12 mouse cellular contexts compared by ENCODE assay signal in the genomic region with DNA sequence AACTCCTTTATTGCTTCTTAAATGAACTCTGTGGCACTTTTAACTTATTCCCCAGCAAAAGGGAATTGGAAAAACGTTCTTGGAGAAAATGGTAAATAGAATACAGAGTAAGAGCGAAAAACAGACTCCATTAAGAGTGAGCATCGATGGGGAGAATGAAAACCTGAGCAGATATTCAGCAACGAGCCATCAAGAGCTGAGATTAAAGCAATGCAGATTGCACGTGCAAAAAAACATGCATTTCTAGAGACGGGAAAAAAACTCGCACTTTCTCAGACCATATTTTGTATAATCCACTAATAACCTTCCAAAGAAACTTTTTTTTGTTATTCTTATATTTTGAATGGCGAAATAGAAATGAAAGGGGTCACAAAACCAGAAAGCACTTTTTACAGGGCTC.
DNase-seq lines count a peak whose midpoint lies in the region; ATAC-seq and TF ChIP-seq lines count a peak whose summit lies in the region.
"Had no signal": no experiment of that assay in that cellular context is flagged by ENCODE, and none has a peak within 500 bp of the region (broad histone marks: within the 10 kb centered on the region; RNA-seq: fewer than 3 reads in every experiment).

No protein-coding gene starts in this region.

- no peak for DNase-seq in heart, postnatal 0 days (ENCODE audit: low spot score)
- DNase-seq in heart, postnatal 25 days (ENCODE audit: low spot score) = no peak
- DNase-seq in lung, postnatal 4 days = no peak
- DNase-seq in embryonic facial prominence, embryonic 14.5 days (ENCODE audit: low spot score) = no peak
- no peak for DNase-seq in limb, embryonic 14.5 days (ENCODE audit: low spot score)
- no peak for DNase-seq in layer of hippocampus, adult 9-10 months (ENCODE audit: low spot score)
- DNase-seq: cerebellum, adult 8-10 months; liver, embryonic 13.5 days had no signal

- TF ChIP-seq EP300 in heart, postnatal 0 days (IDR thresholded peaks at IDR 0.05; ENCODE audit: low read depth) = no peak

- TF ChIP-seq CTCF in heart, postnatal 0 days (IDR thresholded peaks at IDR 0.05; ENCODE audit: low read depth) = no peak

- no peaks in the 10 kb centered on the region for H3K4me1 ChIP-seq in heart, postnatal 0 days (ENCODE audit: control insufficient read depth, insufficient read depth)
- H3K4me1 ChIP-seq in lung, embryonic 16.5 days (replicated peaks; ENCODE audit: control insufficient read depth, insufficient read depth, low read length) = peaks cover 15% of the 10 kb centered on the region
- H3K4me1 ChIP-seq in embryonic facial prominence, embryonic 14.5 days (ENCODE audit: control insufficient read depth, insufficient read depth, low read length) = peaks cover 11% of the 10 kb centered on the region; the same call in 1 of the 2 replicates
- H3K4me1 ChIP-seq in limb, embryonic 14.5 days (ENCODE audit: control insufficient read depth, insufficient read depth, low read length) = peaks cover 11% of the 10 kb centered on the region
- H3K4me1 ChIP-seq: forebrain, embryonic 12.5 days; hindbrain, embryonic 15.5 days; liver, embryonic 13.5 days had no signal

- H3K9me3 ChIP-seq in heart, postnatal 0 days (replicated peaks; ENCODE audit: control insufficient read depth, low read length) = no peaks in the 10 kb centered on the region
- H3K9me3 ChIP-seq in lung, embryonic 16.5 days (ENCODE audit: control insufficient read depth, low read length) = no peaks in the 10 kb centered on the region
- H3K9me3 ChIP-seq in embryonic facial prominence, embryonic 14.5 days (ENCODE audit: control insufficient read depth, low read length) = no peaks in the 10 kb centered on the region
- no peaks in the 10 kb centered on the region for H3K9me3 ChIP-seq in limb, embryonic 14.5 days (ENCODE audit: control insufficient read depth, low read length)
- H3K9me3 ChIP-seq: forebrain, embryonic 12.5 days; hindbrain, embryonic 15.5 days; liver, embryonic 13.5 days had no signal

- ATAC-seq in heart, postnatal 0 days (ENCODE audit: insufficient read depth, low read depth) = no peak
- no peak for ATAC-seq in lung, embryonic 16.5 days (ENCODE audit: low read depth)
- no peak for ATAC-seq in embryonic facial prominence, embryonic 14.5 days (ENCODE audit: low read depth)
- ATAC-seq in limb, embryonic 14.5 days (ENCODE audit: low FRiP score, low read depth) = no peak

- peak overlapping the region; percentile 12; the same call in 1 of the 2 replicates for H3K4me3 ChIP-seq in heart, postnatal 0 days (ENCODE audit: low read depth, low read length)
- no peak overlapping the region for H3K4me3 ChIP-seq in lung, embryonic 16.5 days (ENCODE audit: low read length)
- peak overlapping the region; percentile 29 for H3K4me3 ChIP-seq in embryonic facial prominence, embryonic 14.5 days (ENCODE audit: low read depth, low read length)
- H3K4me3 ChIP-seq in limb, embryonic 14.5 days (replicated peaks; ENCODE audit: low read length) = no peak overlapping the region
- H3K4me3 ChIP-seq: forebrain, embryonic 12.5 days; hindbrain, embryonic 15.5 days; liver, embryonic 13.5 days had no signal

- peak overlapping the region; percentile 46; the same call in 1 of the 2 replicates for H3K27ac ChIP-seq in heart, postnatal 0 days (ENCODE audit: low read depth)
- H3K27ac ChIP-seq in lung, embryonic 16.5 days (ENCODE audit: low read length) = no peak overlapping the region
- peak overlapping the region; percentile 0; the same call in 1 of the 2 replicates for H3K27ac ChIP-seq in embryonic facial prominence, embryonic 14.5 days (replicated peaks; ENCODE audit: low read depth, low read length)
- 0 out of 2 replicates have a peak overlapping the region, but pooled peaks have one; percentile 48 for H3K27ac ChIP-seq in limb, embryonic 14.5 days (replicated peaks; ENCODE audit: low read depth, low read length)
- H3K27ac ChIP-seq: forebrain, embryonic 12.5 days; hindbrain, embryonic 15.5 days; liver, embryonic 13.5 days had no signal

- intact Hi-C loops in heart, postnatal 25 days (cut with DNase I) = loop anchor here (5.0 kb wide), 1 partner anchor 228 kb away; a partner anchor contains a TSS

- no peak for TF ChIP-seq POLR2A in limb, embryonic 14.5 days (IDR thresholded peaks at IDR 0.05; ENCODE audit: borderline replicate concordance, extremely low read depth, insufficient read depth, insufficient read length)

- H3K9ac ChIP-seq in heart, postnatal 0 days (replicated peaks; ENCODE audit: low read depth, low read length) = no peak overlapping the region
- no peak overlapping the region for H3K9ac ChIP-seq in lung, embryonic 16.5 days (ENCODE audit: low read length)
- H3K9ac ChIP-seq in embryonic facial prominence, embryonic 14.5 days (ENCODE audit: low read depth, low read length) = peak overlapping the region; percentile 52; the same call in 1 of the 2 replicates
- H3K9ac ChIP-seq in limb, embryonic 14.5 days (ENCODE audit: low read depth, low read length, severe bottlenecking) = no peak overlapping the region
- H3K9ac ChIP-seq: forebrain, embryonic 12.5 days; hindbrain, embryonic 15.5 days; liver, embryonic 13.5 days had no signal

- H3K36me3 ChIP-seq in heart, postnatal 0 days (replicated peaks; ENCODE audit: control insufficient read depth, insufficient read depth, low read length) = no peaks in the 10 kb centered on the region
- H3K36me3 ChIP-seq in lung, embryonic 16.5 days (ENCODE audit: control insufficient read depth, insufficient read depth, low read length) = no peaks in the 10 kb centered on the region
- no peaks in the 10 kb centered on the region for H3K36me3 ChIP-seq in embryonic facial prominence, embryonic 14.5 days (ENCODE audit: control insufficient read depth, insufficient read depth, low read length)
- no peaks in the 10 kb centered on the region for H3K36me3 ChIP-seq in limb, embryonic 14.5 days (ENCODE audit: control insufficient read depth, insufficient read depth, low read length)
- H3K36me3 ChIP-seq: forebrain, embryonic 12.5 days; hindbrain, embryonic 15.5 days; liver, embryonic 13.5 days had no signal

- H3K27me3 ChIP-seq in heart, postnatal 0 days (ENCODE audit: control insufficient read depth, insufficient read depth, low read length) = no peaks in the 10 kb centered on the region
- no peaks in the 10 kb centered on the region for H3K27me3 ChIP-seq in lung, embryonic 16.5 days (ENCODE audit: control insufficient read depth, insufficient read depth, low read depth, low read length)
- no peaks in the 10 kb centered on the region for H3K27me3 ChIP-seq in embryonic facial prominence, embryonic 14.5 days (replicated peaks; ENCODE audit: control insufficient read depth, insufficient read depth, low read length)
- no peaks in the 10 kb centered on the region for H3K27me3 ChIP-seq in limb, embryonic 14.5 days (ENCODE audit: control insufficient read depth, insufficient read depth, low read length)
- H3K27me3 ChIP-seq: forebrain, embryonic 12.5 days; hindbrain, embryonic 15.5 days; liver, embryonic 13.5 days; Patski had no signal

- 65% methylated on average over 8 of the region's 8 CpGs for WGBS in heart, postnatal 0 days
- 53% methylated on average over 8 of the region's 8 CpGs for WGBS in lung, embryonic 16.5 days
- WGBS in embryonic facial prominence, embryonic 14.5 days = 51% methylated on average over 8 of the region's 8 CpGs
- WGBS in limb, embryonic 14.5 days = 43% methylated on average over 8 of the region's 8 CpGs

- H3K4me2 ChIP-seq in heart, postnatal 0 days (ENCODE audit: low read depth, low read length) = peak overlapping the region; percentile 37; the same call in 1 of the 2 replicates
- H3K4me2 ChIP-seq in lung, embryonic 16.5 days (ENCODE audit: low read depth, low read length) = peak overlapping the region; percentile 51
- peak overlapping the region; percentile 53 for H3K4me2 ChIP-seq in embryonic facial prominence, embryonic 14.5 days (ENCODE audit: low read depth, low read length)
- H3K4me2 ChIP-seq in limb, embryonic 14.5 days (replicated peaks; ENCODE audit: low read depth, low read length, severe bottlenecking) = peak overlapping the region; percentile 29; the same call in 1 of the 2 replicates
- H3K4me2 ChIP-seq: forebrain, embryonic 12.5 days had no signal

Comparison
In these comparisons a context has a peak if more than half of its experiments do, and no peak if none do; other contexts are left out.
1. H3K4me3 ChIP-seq: peak in heart, postnatal 0 days (single experiment) and embryonic facial prominence, embryonic 14.5 days (single experiment); none in lung, embryonic 16.5 days (single experiment) and limb, embryonic 14.5 days (single experiment).
2. Peak in every context shown above with its lines, with median percentiles within 50 percentile points of each other: H3K4me2 ChIP-seq.